Mouse (Mus musculus): ENCODE results near the gene Taar8c. TPM values are rescaled to one million over a fixed set of nuclear protein-coding genes. Genes with fewer than 3 reads are reported as not detected.
A peak's percentile ranks its signal among the peaks of the same experiment; 100 is the strongest.
"Not testable (repeated sequence)": the region's sequence is repeated elsewhere in the genome, so short reads cannot be mapped to it uniquely, and the experiment has no call there.

The Taar8c gene
- total RNA-seq (2014; rRNA removed), result not detected in 2 replicates
- polyA plus RNA-seq (2015; fragmentation: Nextera tagmentation; extraction: Ambion mirVana), result not detected in 2 replicates

DNA sequence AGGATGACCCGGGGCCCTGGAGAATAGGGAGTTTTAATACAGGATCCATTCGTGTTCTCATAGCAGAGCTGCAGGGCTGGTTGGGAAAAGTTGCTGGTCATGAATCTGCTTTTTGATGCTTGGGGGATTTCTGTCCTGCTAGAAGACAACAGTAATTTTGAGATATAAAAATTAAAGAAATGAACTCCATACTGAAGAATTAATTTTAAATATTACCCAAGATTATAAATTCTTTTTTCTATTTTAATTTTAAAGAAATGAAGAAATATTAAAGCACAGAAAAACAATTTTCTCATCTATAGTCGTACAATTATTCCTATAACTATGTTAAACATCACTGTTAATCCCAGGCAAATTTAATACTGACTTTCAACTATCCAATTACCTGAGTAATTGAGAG lies at the start of gene Taar8c:
Gene Taar8c, minus strand, starts transcription at position 101 of the 400 bp plus-strand sequence.
- not testable (repeated sequence) for H3K27ac ChIP-seq (ENCODE audit: low read depth, low read length); H3K9me3 ChIP-seq (ENCODE audit: low read length); H3K9ac ChIP-seq (replicated peaks; ENCODE audit: low read length, poor library complexity, severe bottlenecking); H3K4me2 ChIP-seq (ENCODE audit: low read depth, low read length, poor library complexity, severe bottlenecking); DNase-seq (ENCODE audit: low spot score); H3K27me3 ChIP-seq (ENCODE audit: insufficient read depth, low read length); H3K36me3 ChIP-seq (ENCODE audit: insufficient read depth, low read length); H3K4me1 ChIP-seq (ENCODE audit: insufficient read depth, low read length); H3K4me3 ChIP-seq (ENCODE audit: low read depth, low read length); ATAC-seq (ENCODE audit: low FRiP score)
- 82% methylated on average over 1 of the region's 3 CpGs for WGBS

DNA sequence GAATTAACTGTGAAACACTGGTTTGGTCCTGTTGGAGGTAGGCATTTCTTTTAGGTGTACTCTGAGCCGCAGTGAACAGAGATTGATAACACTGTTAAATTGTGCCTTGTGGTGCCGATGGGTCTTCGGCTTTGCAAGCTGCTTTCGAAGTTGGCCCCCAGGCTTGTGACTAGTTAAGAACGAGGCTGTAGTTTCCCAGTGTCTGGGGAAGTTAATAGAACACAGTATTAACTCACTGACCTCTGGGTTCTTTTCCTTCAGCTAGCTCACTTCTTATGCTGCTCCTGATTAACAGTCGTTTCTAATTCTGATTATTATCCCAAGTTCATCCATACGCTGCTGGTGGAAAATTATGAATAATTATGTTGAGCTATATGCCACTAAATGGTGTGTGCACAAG lies 48.4 kb upstream of the Taar8c start:
- Histone ChIP-seq H3K9me3 (ENCODE audit: low read length) (no peaks in the 10 kb centered on the region), H3K27me3 (ENCODE audit: insufficient read depth, low read length) (no peaks in the 10 kb centered on the region), H3K9ac (replicated peaks; ENCODE audit: low read length, poor library complexity, severe bottlenecking) (peak overlapping the region; percentile 89), H3K27ac (ENCODE audit: low read depth, low read length) (no peak overlapping the region), H3K36me3 (ENCODE audit: insufficient read depth, low read length) (peaks cover 1% of the 10 kb centered on the region; the same call in 1 of the 2 replicates), H3K4me1 (ENCODE audit: insufficient read depth, low read length) (peaks cover 8% of the 10 kb centered on the region; the same call in 1 of the 2 replicates), H3K4me2 (ENCODE audit: low read depth, low read length, poor library complexity, severe bottlenecking) (peak overlapping the region; percentile 54), H3K4me3 (ENCODE audit: low read depth, low read length) (peak overlapping the region; percentile 89)
- TF ChIP-seq CTCF (IDR thresholded peaks at IDR 0.05), result no peak
- DNase-seq (ENCODE audit: low spot score) (no peak), ATAC-seq (ENCODE audit: low FRiP score) (no peak)
- 43% methylated on average over 7 of the region's 7 CpGs for WGBS

- Histone ChIP-seq H3K4me1 (ENCODE audit: insufficient read depth, low read length) (peaks cover 8% of the 10 kb centered on the region; the same call in 1 of the 2 replicates), H3K27me3 (ENCODE audit: insufficient read depth, low read length) (no peaks in the 10 kb centered on the region), H3K36me3 (ENCODE audit: insufficient read depth, low read length) (no peaks in the 10 kb centered on the region), H3K4me3 (ENCODE audit: low read depth, low read length) (peak within 1 kb of the TSS; percentile 89), H3K9me3 (ENCODE audit: low read length) (no peaks in the 10 kb centered on the region), H3K27ac (ENCODE audit: low read depth, low read length) (peak within 1 kb of the TSS; percentile 77), H3K9ac (replicated peaks; ENCODE audit: low read length, poor library complexity, severe bottlenecking) (peak within 1 kb of the TSS; percentile 89), H3K4me2 (ENCODE audit: low read depth, low read length, poor library complexity, severe bottlenecking) (peak within 1 kb of the TSS; percentile 54)
- WGBS, result under 1% methylated on average over 42 of the region's 45 CpGs
- ATAC-seq (ENCODE audit: low FRiP score), result peak; percentile 98
- peak; percentile 97 for DNase-seq (ENCODE audit: low spot score)
- no peak for TF ChIP-seq CTCF (IDR thresholded peaks at IDR 0.05)
These were observed 47.5 kb upstream of the Taar8c start, which contains the start of gene Stx7 for GRCm38 (mm10) chr10:24149135-24149781. Gene Stx7 (plus strand): TSS chr10:24149302.

DNA sequence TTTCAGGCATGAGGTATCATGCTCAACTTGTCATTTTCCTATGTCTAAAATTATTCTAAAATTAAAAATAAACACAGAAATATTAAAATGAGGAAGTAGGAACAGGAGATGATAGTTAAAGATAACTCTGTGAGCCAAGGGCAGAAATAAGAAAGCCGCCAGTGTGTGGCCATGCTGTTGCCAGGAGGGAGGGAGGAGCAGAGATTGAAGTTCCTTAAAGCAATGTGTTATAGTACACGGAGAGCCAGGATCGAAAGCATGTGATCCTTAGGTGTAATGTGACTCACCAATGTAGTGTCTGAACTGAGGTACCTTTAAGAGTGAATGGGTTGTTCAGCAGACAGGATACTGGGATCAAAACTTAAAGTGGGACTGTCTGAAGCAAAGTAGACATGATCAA lies 41.0 kb upstream of the Taar8c start:
- Histone ChIP-seq H3K27me3 (ENCODE audit: insufficient read depth, low read length) (no peaks in the 10 kb centered on the region), H3K36me3 (ENCODE audit: insufficient read depth, low read length) (no peaks in the 10 kb centered on the region), H3K9me3 (ENCODE audit: low read length) (no peaks in the 10 kb centered on the region), H3K4me1 (ENCODE audit: insufficient read depth, low read length) (no peaks in the 10 kb centered on the region), H3K9ac (replicated peaks; ENCODE audit: low read length, poor library complexity, severe bottlenecking) (no peak overlapping the region), H3K4me2 (ENCODE audit: low read depth, low read length, poor library complexity, severe bottlenecking) (no peak overlapping the region), H3K27ac (ENCODE audit: low read depth, low read length) (no peak overlapping the region), H3K4me3 (ENCODE audit: low read depth, low read length) (no peak overlapping the region)
- no peak for ATAC-seq (ENCODE audit: low FRiP score)
- 86% methylated on average over 3 of the region's 3 CpGs for WGBS
- no peak for TF ChIP-seq CTCF (IDR thresholded peaks at IDR 0.05)
- DNase-seq (ENCODE audit: low spot score), result no peak

DNA sequence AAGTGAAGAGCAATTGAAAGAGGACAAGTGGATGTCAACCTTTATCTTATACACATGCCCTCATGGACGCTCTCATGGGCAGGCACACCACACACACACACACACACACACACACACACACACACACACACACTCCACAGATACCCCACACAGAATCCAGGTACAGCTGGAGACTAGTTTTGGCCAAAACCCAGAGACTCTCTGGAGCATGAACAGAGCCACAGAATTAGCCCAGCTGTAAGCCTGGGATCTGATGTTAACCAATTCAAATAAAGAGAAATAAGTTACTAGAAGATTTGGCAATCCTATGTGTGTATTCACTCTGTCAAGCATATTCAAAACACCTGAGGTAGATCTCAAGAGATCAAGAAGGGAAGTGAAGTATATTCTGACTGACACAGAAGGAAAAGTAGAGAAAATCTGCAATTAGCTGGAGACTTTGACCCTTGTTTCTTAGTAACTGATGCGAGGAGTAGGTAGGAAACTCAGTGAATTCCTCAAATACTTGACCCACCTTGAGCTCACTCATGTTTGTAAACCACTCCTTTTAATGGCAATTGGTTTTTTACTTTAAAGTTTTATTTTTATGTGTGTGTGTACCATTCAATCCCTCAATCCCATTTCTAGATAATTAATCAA lies 37.0 kb upstream of the Taar8c start:
- no peaks in the 10 kb centered on the region for H3K4me1 ChIP-seq (ENCODE audit: insufficient read depth, low read length)
- H3K27me3 ChIP-seq (ENCODE audit: insufficient read depth, low read length), result no peaks in the 10 kb centered on the region
- H3K27ac ChIP-seq (ENCODE audit: low read depth, low read length), result no peak overlapping the region
- no peak overlapping the region for H3K4me2 ChIP-seq (ENCODE audit: low read depth, low read length, poor library complexity, severe bottlenecking)
- no peak for ATAC-seq (ENCODE audit: low FRiP score)
- TF ChIP-seq CTCF (IDR thresholded peaks at IDR 0.05), result no peak
- H3K36me3 ChIP-seq (ENCODE audit: insufficient read depth, low read length), result no peaks in the 10 kb centered on the region
- WGBS, result 83% methylated on average over 2 of the region's 2 CpGs
- no peaks in the 10 kb centered on the region for H3K9me3 ChIP-seq (ENCODE audit: low read length)
- no peak overlapping the region for H3K4me3 ChIP-seq (ENCODE audit: low read depth, low read length)
- no peak overlapping the region for H3K9ac ChIP-seq (replicated peaks; ENCODE audit: low read length, poor library complexity, severe bottlenecking)
- no peak for DNase-seq (ENCODE audit: low spot score)

- DNase-seq (ENCODE audit: low spot score), result no peak
- Histone ChIP-seq H3K9me3 (ENCODE audit: low read length) (no peaks in the 10 kb centered on the region), H3K4me2 (ENCODE audit: low read depth, low read length, poor library complexity, severe bottlenecking) (no peak overlapping the region), H3K36me3 (ENCODE audit: insufficient read depth, low read length) (no peaks in the 10 kb centered on the region), H3K27ac (ENCODE audit: low read depth, low read length) (no peak overlapping the region), H3K4me1 (ENCODE audit: insufficient read depth, low read length) (no peaks in the 10 kb centered on the region), H3K9ac (replicated peaks; ENCODE audit: low read length, poor library complexity, severe bottlenecking) (no peak overlapping the region), H3K4me3 (ENCODE audit: low read depth, low read length) (no peak overlapping the region), H3K27me3 (ENCODE audit: insufficient read depth, low read length) (no peaks in the 10 kb centered on the region)
- no peak for TF ChIP-seq CTCF (IDR thresholded peaks at IDR 0.05)
- ATAC-seq (ENCODE audit: low FRiP score), result no peak
- 66% methylated on average over 7 of the region's 7 CpGs for WGBS
These were observed 32.4 kb upstream of the Taar8c start for GRCm38 (mm10) chr10:24134071-24134645.

Data from midbrain, postnatal 0 days (tissue).